Mouse (Mus musculus) kidney, adult 8-10 months (tissue): ENCODE measurements around the gene Jdp2.
A peak's percentile ranks its signal among the peaks of the same experiment; 100 is the strongest.
"Not testable (repeated sequence)": the region's sequence is repeated elsewhere in the genome, so short reads cannot be mapped to it uniquely, and the experiment has no call there.

Experiments used
- DNase-seq, 2 experiments: peaks; one replicate each; pipeline ENCODE4 v3.0.0; 2022

Gene Jdp2

DNA sequence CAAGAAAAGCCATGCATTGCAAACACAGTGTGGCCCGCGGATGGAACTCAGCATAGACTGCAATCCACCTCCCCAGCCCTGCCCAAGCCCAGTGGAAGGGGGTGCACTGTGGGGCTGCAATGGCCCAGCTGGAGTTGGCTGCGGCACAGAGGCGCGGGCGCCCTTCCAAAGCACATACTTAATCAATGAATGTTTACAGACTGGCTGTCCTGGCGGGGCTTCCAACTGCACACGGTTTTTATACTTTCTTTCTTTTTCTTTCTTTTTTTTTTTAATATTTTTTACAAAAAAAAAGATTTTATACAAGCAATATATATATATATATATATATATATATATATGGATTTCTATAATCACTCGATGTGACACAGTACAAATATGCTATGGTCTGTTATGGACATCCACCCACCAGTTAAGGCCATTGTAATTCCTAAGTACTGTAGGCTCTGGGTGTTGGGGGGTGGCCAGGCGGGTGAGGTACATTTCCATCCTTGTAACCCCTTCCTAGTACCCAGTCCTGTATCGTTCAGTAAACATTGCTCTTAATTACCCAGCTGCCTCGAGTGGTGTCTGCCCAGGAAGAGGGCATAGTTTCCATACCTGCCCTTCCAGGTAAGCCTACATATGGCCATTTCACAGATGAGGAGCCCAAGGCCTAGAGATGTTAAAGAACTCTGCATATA lies 40.6 kb downstream of the Jdp2 start:
- peak; percentile 39 to 45 for DNase-seq

DNA sequence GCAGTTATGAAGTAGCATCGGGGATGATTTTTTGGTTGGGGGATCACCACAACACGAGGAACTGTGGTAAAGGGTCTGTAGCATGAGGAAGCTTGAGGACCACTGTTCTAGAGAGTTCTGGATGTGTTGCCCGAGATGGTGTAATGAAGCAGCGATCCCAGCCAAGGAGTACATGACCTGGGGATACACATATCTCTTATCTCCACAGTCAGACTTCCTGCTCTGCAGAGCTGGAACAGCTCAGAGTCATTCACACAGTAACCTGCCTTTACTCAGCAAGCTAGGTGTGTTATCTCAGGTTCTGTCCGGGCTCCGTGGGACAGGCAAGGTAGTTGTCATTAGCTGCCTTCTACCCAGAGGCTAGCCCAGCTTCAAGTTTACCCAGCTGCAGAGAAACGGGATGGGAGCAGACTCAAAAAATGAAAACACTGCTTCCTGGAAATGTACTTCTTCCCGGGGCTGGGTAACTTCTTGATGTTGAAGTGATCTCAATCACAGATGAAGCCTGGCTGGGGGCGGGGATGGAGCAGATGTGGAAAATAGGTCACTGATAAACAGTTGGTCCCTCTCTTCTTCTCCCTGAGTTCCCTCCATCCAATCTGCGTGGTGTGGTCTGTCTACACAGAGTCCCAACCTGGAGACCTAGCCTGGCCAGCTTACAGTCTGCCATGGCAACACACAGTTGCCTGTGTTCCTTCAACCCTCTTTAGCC lies 42.2 kb downstream of the Jdp2 start:
- DNase-seq = no peak

DNA sequence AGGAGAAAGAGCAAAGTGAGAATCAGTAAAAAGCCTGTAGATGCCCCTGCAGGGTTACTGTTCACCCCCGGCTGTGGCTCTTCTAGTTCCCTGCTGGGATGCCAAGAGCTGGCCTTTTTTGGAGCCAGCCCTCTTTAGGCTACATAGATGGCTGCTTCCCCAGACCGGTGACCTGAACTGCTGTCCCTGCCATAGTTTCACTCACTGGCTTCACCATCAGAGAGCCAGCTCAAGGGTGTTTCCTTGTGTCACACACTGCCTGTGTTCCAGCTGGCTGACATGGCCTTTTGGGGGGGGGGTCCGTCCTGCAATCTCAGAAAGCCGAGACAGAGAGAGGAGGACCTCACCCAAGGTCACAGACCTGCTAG lies 42.7 kb downstream of the Jdp2 start:
- DNase-seq = no peak

DNA sequence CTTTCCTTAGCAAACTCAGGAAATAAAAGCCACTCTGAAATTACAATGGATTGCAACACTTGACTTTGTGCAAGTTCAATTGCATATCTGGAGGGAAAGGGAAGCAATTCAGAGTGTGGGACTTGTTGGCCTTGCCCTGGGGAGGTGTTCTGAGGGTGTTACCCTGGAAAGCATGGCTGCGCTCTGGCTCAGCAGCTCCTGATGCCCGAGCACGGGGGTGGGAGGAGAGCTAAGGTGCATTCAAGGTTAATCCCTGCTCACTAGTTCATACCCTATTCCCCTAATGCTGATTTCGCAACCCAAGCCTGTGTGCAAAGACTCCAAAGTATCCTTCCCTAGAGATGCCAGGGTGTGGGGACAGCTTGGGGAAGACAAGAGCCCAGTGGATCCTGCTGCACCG lies 44.9 kb downstream of the Jdp2 start:
- peak in 1 of 2 experiments; percentile 48 for DNase-seq

DNA sequence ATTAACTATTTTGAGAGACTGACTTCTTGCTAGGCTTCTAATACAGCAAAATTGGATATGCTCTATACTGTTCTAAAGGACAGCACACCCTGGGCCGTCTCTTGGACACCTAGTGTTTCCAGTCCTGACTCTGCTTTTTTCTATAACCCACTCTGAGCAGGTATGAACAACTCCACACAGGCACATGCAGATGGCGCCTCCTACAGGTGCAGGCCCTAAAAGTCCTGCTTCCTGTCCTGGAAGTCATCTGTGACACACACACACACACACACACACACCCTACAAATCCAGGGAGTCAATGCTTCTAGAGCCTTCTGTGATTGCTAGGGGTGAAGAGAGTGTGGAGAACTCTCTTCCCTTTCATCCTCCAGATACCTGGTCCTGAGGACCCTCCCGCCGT lies 46.8 kb downstream of the Jdp2 start:
- DNase-seq = peak in 1 of 2 experiments; percentile 58

DNA sequence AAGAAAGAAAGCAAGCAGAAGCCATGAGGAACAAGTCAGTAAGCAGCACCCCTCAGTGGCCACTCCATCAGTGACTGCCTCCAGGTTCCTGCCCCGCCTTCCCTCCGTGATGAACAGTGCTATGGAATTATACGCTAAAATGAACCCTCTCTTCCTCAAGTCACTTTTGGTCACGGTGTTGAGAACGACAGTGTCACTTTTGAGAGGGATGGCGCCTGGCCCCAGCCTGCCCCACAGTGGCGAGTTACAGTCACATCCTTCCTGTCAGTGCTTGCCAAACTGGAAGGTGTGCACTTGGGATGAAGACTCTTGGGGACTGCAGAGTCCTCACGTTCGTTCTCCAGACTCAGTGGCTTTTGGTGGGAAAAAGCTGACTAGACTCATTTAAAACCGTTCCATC lies 48.5 kb downstream of the Jdp2 start:
- peak in 1 of 2 experiments; percentile 39 for DNase-seq

DNA sequence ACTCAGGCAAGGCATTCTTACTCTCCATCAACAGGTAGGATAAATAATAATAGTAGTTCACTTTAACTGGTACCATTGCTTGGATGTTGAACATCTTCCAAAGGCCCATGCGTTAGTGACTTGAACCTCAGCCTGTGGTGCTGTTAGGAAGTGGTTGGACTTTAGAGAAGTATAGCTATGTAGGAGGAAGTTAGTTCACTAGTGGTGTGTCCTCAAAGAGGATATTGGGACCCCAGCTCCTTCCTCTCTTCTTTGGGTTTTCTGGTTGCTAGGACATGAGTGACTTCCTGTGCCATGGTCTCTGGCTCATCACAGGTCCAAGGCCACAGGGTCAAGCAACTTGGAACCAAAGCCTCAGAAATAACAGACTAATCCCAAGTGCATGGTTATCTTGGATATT lies 49.1 kb downstream of the Jdp2 start:
- DNase-seq = no peak

DNA sequence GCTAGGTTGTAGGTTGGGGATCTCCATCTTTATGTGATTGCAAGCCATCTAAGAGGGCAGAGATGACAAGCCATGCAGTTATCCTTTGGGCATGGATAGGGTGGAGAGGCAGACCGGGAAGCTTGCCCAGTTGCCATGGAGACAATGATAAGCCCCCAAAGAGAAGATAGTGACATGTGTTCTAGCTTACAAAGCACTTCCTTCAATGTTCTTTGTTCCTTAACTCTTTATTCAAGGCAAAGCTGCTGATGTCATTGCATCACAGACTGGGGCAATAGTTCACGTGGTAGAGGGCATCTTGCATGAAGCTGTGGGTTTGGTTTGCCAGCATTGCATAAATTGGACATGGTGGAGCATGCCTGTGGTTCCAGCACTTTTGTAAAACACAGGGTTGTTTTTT lies 60.5 kb downstream of the Jdp2 start:
- no peak for DNase-seq

DNA sequence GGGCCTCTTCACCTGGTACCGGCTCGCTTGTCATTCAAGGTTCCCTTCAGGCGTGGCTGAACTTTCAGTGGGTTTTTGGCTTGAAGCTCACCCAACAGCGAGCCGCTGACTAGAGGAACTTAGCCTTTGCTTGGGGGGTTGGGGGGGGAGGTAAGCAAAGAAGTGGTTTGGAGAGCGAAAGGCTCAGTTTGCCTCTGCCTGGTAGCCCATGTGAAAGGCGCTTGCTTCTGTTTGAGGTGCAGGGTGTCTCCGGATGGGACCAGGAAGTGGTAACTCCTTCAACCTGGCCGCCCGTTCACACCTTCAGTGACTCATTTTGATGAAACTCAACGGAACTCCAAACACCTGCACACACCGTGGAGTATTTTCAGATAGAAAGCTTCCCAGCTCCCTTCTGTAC lies 62.0 kb downstream of the Jdp2 start:
- DNase-seq = no peak

DNA sequence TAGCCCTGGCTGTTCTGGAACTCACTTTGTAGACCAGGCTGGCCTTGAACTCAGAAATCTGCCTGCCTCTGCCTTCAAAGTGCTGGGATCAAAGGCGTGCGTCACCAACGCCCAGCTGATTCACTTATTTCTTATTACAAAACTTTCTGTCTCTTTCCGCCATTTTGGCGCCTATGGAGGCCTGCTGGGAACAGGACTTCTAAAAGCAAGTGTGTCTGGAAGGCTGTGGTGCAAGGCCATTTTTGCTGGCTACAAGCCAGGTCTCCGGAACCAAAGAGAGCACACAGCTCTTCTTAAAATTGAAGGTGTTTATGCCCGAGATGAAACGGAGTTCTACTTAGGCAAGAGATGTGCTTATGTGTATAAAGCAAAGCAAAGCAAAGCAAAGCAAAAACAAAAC lies 63.4 kb downstream of the Jdp2 start:
- DNase-seq = not testable (repeated sequence)

DNA sequence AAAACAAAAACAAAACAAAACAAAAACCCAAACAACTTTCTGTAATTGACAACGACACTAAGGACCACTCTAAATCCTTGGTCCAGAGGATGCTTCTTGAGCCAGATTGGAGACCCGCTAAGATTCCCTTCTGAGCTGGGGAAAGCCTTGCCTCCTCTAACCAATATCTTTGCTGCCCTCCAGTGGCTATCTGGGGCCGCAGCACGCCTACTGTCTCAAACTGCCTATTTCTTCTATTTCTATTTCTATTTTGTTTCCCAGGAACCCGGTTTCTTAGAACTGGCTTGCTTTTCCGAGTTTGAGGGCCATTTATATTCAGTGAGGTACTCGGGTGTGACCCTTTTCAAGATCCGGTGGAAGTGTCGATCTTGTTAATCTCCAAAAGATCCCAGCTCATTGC lies 64.1 kb downstream of the Jdp2 start:
- peak; percentile 49 to 75 for DNase-seq

DNA sequence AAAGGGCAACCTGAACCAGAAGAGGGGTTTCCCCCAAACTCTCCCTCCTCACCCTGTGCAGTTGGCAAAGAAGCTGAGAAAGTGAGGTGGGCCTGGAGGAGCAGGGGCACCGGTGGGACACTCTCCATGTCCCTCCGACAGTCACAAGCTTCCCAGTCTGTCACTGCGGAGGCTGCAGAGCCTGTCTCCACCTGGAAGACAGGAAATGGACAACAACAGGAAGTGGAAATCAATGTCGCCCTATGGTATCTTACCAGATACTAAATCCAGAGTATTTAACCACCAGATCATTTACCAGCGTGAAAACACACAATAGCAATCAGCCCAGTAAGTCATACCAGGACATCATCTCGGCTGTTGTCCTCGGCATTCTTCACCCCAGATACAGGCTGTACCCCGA lies 67.3 kb downstream of the Jdp2 start:
- no peak for DNase-seq

DNA sequence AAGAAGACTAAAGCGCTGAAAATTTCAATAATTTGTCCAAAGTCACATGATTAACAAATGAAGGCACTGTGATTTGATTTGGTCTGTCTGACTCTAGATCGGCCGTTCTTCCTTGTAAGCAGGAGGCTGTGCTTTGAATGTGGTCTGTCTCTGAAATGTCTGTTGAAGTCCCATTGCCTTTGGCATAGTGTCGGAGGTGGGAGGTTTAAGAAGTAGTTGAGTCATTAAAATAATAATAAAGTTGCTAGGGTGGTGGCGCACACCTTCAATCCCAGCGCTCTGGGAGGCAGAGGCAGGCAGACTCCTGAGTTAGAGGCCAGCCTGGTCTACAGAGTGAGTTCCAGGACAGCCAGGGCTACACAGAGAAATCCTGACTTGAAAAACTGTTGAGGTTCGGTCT lies 68.2 kb downstream of the Jdp2 start:
- no peak for DNase-seq

DNA sequence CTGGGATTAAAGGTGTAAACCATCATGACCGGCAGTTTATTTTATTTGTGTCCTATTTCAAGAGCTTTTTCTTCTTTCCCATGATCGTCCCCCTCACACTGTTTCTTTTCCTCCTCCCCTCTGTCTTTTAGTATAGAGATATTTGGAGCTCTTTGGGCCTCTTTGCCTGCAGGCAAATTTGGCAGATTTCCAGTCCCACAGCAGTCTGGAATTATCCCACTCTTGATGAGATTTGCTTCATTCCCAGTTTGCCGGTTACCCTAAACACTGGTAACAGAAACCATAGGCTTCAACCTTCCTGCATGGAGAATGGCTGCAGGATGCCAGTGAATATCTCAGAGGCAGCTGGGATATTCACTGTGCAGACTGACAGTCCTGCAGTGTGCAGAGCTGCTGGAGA lies 69.9 kb downstream of the Jdp2 start:
- no peak for DNase-seq

DNA sequence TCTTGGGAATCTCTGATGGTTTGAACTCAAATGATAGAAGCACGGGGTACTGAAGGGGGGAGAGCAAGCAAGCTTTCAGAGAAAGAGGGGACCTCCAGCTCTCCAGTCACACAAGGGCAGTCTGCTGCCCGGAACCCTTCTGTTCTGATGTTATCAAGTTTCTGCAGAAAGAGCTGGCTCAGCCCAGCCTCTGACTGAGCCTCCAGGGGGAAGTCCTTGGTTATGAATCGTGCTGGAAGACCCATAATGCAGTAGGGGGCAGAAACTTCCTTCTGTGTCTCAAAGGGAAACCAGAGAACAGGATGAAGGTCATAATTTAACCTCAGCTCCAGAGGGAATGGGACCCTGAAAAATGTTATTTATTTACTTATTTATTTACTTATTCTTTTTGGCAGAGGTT lies 71.3 kb downstream of the Jdp2 start:
- DNase-seq = no peak

DNA sequence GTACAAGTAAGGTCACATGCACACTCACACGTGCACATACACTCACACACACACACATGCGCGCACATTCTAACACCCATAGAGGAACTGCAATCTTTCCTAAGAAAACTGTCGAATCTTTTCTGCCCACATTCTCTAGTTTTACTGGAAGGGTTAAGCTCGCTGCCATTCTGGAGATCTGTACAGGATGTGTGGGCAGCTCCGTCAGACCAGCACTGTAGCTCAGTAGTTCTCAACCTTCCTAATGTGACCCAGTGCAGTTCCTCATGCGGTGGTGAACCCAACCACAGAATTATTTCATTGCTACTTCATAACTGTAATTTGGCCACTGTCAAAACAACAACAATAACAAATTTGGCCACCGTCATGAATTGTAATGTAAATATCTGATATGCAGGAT lies 75.1 kb downstream of the Jdp2 start:
- DNase-seq = no peak

DNA sequence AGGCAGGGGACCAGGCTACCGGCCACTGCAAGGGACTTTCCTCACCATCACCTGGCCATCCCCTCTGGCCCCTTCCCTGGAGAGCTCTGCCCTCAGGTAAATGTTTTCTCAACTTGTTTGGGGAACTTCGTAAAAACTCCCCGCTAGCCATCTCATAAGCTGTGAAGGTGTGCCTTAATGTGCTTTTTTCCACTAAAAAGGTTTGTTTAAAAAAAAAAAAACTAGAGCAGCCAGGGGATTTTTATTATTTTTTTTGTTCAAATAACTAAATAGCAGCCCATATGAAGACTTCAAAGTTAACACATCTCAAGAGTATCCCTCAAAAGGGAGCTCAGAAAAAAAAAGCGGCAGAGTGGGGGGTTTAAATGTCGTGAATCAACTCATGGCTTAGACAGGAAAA lies 80.3 kb downstream of the Jdp2 start:
- DNase-seq = no peak

DNA sequence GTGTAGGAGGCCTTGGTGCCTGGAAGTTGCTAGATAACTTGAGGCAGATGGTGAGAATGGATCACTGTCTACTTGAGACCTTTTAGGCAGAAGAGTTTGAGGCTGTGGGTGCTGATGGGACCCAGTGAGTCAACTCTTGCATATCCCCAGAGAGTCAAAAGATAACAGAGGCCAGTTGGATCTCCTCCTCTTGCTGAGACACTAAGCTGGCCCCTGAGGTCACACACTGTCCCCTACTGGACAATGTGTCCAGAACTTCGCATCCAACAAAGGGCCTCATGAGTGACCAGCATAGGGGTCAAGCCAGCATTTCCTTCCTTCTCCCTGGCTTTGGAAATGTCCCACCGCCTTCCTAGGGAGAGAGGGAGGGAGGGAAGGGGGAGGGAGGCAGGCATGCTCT lies 81.0 kb downstream of the Jdp2 start:
- no peak for DNase-seq

DNA sequence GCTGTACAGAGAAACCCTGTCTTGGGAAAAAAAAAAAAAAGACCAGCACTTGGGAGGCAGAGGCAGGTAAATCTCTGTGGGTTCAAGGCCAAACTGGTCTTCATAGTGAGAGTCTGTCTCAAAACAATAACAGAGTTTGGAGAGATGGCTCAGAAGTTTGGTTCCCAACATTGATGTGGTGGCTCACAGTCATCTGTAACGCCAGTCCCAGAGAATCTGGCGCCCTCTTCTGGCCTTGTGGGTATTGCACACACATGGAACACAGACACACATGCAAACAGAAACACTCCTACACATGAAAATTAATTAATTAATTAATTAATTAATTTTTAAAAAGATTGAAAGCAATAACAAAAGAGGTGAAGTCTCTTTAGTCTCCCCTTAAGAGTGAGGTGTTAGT lies 83.5 kb downstream of the Jdp2 start:
- no peak for DNase-seq

DNA sequence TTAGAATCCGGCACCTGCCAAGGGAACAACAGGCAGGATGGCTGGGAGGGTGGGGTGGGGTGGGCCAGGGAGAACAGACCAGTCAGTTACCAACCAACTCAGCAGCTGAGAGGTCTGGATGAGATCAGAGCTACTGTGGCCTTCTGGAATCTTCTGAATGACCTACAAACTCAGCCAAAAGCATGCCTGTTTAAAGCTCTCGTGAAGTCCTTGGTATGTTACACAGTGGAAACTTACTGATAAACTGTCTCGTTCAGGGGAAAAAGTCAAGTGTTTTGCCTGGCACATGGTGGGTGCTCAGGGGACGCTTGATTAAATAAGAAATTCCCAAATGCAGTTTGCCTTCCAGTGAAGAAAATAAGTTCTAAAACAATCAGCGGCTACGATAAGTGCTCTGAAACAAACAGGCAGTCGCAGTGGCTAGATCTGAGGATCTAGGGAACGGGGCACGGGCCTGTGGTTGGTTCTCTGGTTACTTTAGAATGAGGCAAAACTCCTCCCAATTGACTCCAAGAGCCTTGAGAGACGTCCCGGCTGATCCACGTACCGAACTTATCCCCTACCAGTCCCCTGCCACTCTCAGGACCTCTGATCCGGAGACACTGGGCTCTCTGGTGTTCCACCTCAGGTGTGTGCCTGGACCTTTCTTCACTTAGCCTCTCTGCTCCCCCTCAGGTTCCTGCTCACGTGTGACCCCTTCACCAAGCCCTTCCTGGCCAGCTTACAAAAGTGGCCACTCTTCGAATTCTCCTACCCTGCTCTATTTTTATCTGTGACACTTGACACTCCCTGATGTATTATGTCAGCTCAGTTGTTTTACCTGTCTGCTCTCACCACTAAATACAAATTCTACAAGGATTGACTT lies 85.8 kb downstream of the Jdp2 start:
- DNase-seq = no peak

DNA sequence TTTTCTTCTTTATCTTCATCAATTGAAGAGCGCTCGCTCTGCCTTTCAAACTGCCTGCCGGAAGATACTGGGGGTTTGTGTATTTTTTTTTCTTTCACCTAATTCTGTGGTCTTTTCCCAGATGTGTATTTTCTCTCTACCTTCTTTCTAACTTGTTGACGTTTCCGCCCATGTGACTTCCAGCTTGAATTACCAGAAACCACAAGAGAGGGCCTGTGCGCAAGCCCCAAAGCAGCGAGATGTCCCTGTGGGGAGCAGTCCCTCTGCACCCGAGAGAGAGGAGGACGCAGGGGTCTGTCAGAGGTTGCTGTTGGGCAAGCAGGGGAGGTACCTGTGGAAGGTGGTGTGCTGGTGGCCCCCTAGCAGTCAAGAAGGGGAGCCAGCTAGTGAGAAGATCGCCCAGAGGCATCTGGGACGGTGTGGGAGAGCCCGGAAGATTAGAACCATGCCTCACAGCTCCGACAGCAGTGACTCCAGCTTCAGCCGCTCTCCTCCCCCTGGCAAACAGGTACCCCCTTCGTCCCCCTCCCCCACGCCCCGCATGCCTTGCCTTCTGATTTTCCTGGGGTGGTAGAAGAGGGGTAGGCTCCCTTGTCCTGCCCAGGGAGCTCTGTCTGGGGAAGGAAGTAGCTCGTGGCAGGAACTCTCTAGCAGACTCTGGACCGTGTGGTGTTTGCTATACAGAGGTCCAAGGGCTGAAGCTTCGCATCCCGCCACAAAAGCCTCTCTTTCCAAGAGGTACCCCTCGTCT lies 87.8 kb downstream of the Jdp2 start, which contains the start of gene Batf:
Gene Batf, plus strand, starts transcription at position 204 of the 751 bp plus-strand sequence.
- no peak for DNase-seq

DNA sequence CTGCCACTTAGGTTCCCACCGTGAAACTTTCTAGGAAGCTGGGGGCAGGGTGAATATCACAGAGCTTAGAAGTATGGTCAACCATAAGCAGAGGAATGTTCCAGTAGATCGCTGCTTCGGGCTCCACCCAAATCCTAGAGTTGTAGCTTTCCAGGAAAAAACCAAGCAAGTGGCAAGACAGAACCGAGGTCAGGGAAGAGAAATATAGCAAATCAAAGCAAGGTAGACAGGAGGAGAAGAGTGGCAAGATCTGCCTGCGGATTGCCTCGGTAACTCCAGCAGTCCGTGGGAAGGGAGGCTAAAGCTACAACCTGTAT lies 88.3 kb downstream of the Jdp2 start:
- DNase-seq = no peak

DNA sequence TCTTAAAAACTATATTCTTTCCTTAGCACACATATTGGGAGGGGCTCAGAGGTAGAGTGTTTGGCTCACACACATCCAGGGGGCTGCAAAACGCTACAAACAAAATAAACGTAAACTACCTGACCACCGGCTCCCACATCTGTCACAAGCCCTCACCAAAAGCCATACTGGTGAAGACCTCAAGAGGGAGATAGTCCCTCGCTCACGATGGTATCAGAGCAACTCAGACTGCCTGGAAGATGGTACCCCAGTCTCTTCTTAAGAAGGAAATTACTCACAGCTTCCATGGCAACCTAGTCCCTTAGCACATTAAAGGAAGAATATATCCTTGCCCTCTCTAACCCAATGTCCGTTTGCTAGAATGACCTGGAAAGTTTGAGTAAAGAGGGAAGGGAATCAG lies 89.0 kb downstream of the Jdp2 start:
- DNase-seq = no peak
